Mouse (Mus musculus): Measurements from ENCODE around the gene AC153137.1. TPM values are rescaled to one million over a fixed set of nuclear protein-coding genes. Genes with fewer than 3 reads are reported as not detected.
A peak's percentile ranks its signal among the peaks of the same experiment; 100 is the strongest.

The AC153137.1 gene
- total and polyA plus RNA-seq, 3 experiments, result not detected

GRCm38 (mm10) chr1:30950456-30950835, 27.3 kb downstream of the AC153137.1 start:
- in situ Hi-C loops (cut with MboI; ENCODE audit: low pct_ligation_motif_present, low pct_unique_long_range_greater_than_20kb, low sequenced_read_pairs) (no loop called here), dilution Hi-C loops (cut with MboI; ENCODE audit: extremely low pct_ligation_motif_present, extremely low pct_unique_long_range_greater_than_20kb, low sequenced_read_pairs) (no loop called here)
- Histone ChIP-seq H3K27ac (ENCODE audit: insufficient read depth, low read depth) (no peak overlapping the region), H3K79me2 (replicated peaks; ENCODE audit: control insufficient read depth, extremely low read depth, insufficient read depth, poor library complexity, severe bottlenecking) (peaks cover 25% of the 10 kb centered on the region), H3K4me1 (ENCODE audit: control insufficient read depth in 1 of 2, insufficient read depth in 2 of 2) (peaks cover 0 to 11% of the 10 kb centered on the region in 2 experiments; a peak in 2 of 4 replicates), H3K9me3 (replicated peaks; ENCODE audit: low read length) (no peaks in the 10 kb centered on the region), H3K4me3 (replicated peaks in 1 of 3; ENCODE audit: low read depth in 2 of 3, low read length in 2 of 3, poor library complexity in 1 of 3) (peak overlapping the region; percentile 63 to 76 (median 65)), H3K36me3 (replicated peaks in 1 of 2; ENCODE audit: control insufficient read depth in 1 of 2, insufficient read depth in 1 of 2, low read length in 1 of 2) (peaks cover 0 to 3% of the 10 kb centered on the region in 2 experiments), H3K4me2 (ENCODE audit: insufficient read depth, low read depth, poor library complexity, severe bottlenecking) (peak overlapping the region; percentile 68; the same call in 1 of the 2 replicates), H3K9ac (ENCODE audit: insufficient read depth, low read depth) (peak overlapping the region; percentile 61), H3K27me3 (replicated peaks) (no peaks in the 10 kb centered on the region)
- DNase-seq (ENCODE audit: extremely low read depth), result no peak
- TF ChIP-seq USF1 (IDR thresholded peaks at IDR 0.05; ENCODE audit: low read depth, low read length) (no peak), SIN3A (IDR thresholded peaks at IDR 0.05; ENCODE audit: low read length) (no peak), POLR2A (IDR thresholded peaks at IDR 0.05; ENCODE audit: low read depth, low read length) (no peak), MAFK (IDR thresholded peaks at IDR 0.05; ENCODE audit: insufficient replicate concordance, low read length) (no peak), CTCF (conservative IDR thresholded peaks at IDR 0.05 in 1 of 2, IDR thresholded peaks at IDR 0.05 in 1 of 2; ENCODE audit: low read depth in 2 of 2, low read length in 2 of 2) (no peak), KAT2A (IDR thresholded peaks at IDR 0.05; ENCODE audit: insufficient replicate concordance, low read length) (no peak), MXI1 (IDR thresholded peaks at IDR 0.05; ENCODE audit: low read depth, low read length) (no peak), ZC3H11A (IDR thresholded peaks at IDR 0.05; ENCODE audit: low read depth, low read length) (no peak), TCF12 (IDR thresholded peaks at IDR 0.05; ENCODE audit: low read depth, low read length) (no peak), IRF4 (IDR thresholded peaks at IDR 0.05; ENCODE audit: low read depth, low read length) (no peak), CHD1 (IDR thresholded peaks at IDR 0.05; ENCODE audit: low read depth, low read length) (no peak), PAX5 (IDR thresholded peaks at IDR 0.05; ENCODE audit: low read length) (no peak), TBP (conservative IDR thresholded peaks at IDR 0.05; ENCODE audit: low read depth, low read length) (no peak), ZNF384 (IDR thresholded peaks at IDR 0.05; ENCODE audit: low read depth, low read length) (no peak), SMC3 (IDR thresholded peaks at IDR 0.05; ENCODE audit: low read depth, low read length) (no peak), NRF1 (IDR thresholded peaks at IDR 0.05; ENCODE audit: low read depth, low read length) (no peak), MAZ (IDR thresholded peaks at IDR 0.05; ENCODE audit: low read depth, low read length) (no peak)

- H3K9ac ChIP-seq (ENCODE audit: insufficient read depth, low read depth), result peak overlapping the region; percentile 61
- peak; percentile 91 for DNase-seq (ENCODE audit: extremely low read depth)
- in situ Hi-C loops (cut with MboI; ENCODE audit: low pct_ligation_motif_present, low pct_unique_long_range_greater_than_20kb, low sequenced_read_pairs) (loop anchor here (25.0 kb wide), 1 partner anchor 212 kb away; no protein-coding TSS in a partner anchor), dilution Hi-C loops (cut with MboI; ENCODE audit: extremely low pct_ligation_motif_present, extremely low pct_unique_long_range_greater_than_20kb, low sequenced_read_pairs) (no loop called here)
- peaks cover 0 to 11% of the 10 kb centered on the region in 2 experiments; a peak in 2 of 4 replicates for H3K4me1 ChIP-seq (ENCODE audit: control insufficient read depth in 1 of 2, insufficient read depth in 2 of 2)
- H3K9me3 ChIP-seq (replicated peaks; ENCODE audit: low read length), result no peaks in the 10 kb centered on the region
- peak overlapping the region; percentile 91 for H3K27ac ChIP-seq (ENCODE audit: insufficient read depth, low read depth)
- no peaks in the 10 kb centered on the region for H3K27me3 ChIP-seq (replicated peaks)
- H3K4me3 ChIP-seq (replicated peaks in 1 of 3; ENCODE audit: low read depth in 2 of 3, low read length in 2 of 3, poor library complexity in 1 of 3), result peak overlapping the region; percentile 63 to 76 (median 65)
- H3K36me3 ChIP-seq (replicated peaks in 1 of 2; ENCODE audit: control insufficient read depth in 1 of 2, insufficient read depth in 1 of 2, low read length in 1 of 2), result peaks cover 4 to 8% of the 10 kb centered on the region in 2 experiments
- TF ChIP-seq CHD2 (IDR thresholded peaks at IDR 0.05; ENCODE audit: low read length) (peak; percentile 7; the same call in 1 of the 2 replicates), SIN3A (IDR thresholded peaks at IDR 0.05; ENCODE audit: low read length) (peak; percentile 70), CHD1 (IDR thresholded peaks at IDR 0.05; ENCODE audit: low read depth, low read length) (no peak), TCF12 (IDR thresholded peaks at IDR 0.05; ENCODE audit: low read depth, low read length) (0 out of 2 replicates have a peak, but pooled peaks have one; percentile 37), CTCF (conservative IDR thresholded peaks at IDR 0.05 in 1 of 2, IDR thresholded peaks at IDR 0.05 in 1 of 2; ENCODE audit: low read depth in 2 of 2, low read length in 2 of 2) (no peak), NELFE (IDR thresholded peaks at IDR 0.05; ENCODE audit: low read depth, low read length) (peak; percentile 82), MYC (IDR thresholded peaks at IDR 0.05; ENCODE audit: low read depth, low read length) (peak; percentile 75; the same call in 1 of the 2 replicates), TBP (conservative IDR thresholded peaks at IDR 0.05; ENCODE audit: low read depth, low read length) (peak; percentile 88), ZMIZ1 (IDR thresholded peaks at IDR 0.05; ENCODE audit: low read depth, low read length) (0 out of 2 replicates have a peak, but pooled peaks have one; percentile 41), BHLHE40 (IDR thresholded peaks at IDR 0.05; ENCODE audit: low read depth, low read length) (peak; percentile 80), ZC3H11A (IDR thresholded peaks at IDR 0.05; ENCODE audit: low read depth, low read length) (no peak), MEF2A (IDR thresholded peaks at IDR 0.05; ENCODE audit: borderline replicate concordance, low read depth, low read length) (peak; percentile 12; the same call in 1 of the 2 replicates), NRF1 (IDR thresholded peaks at IDR 0.05; ENCODE audit: low read depth, low read length) (peak; percentile 59), POLR2A (IDR thresholded peaks at IDR 0.05; ENCODE audit: low read depth, low read length) (peak; percentile 90), MXI1 (IDR thresholded peaks at IDR 0.05; ENCODE audit: low read depth, low read length) (peak; percentile 73), ZNF384 (IDR thresholded peaks at IDR 0.05; ENCODE audit: low read depth, low read length) (peak; percentile 76), RCOR1 (conservative IDR thresholded peaks at IDR 0.05; ENCODE audit: low read depth, low read length) (no peak), MAX (IDR thresholded peaks at IDR 0.05; ENCODE audit: low read length) (0 out of 2 replicates have a peak, but pooled peaks have one; percentile 8), MAFK (IDR thresholded peaks at IDR 0.05; ENCODE audit: insufficient replicate concordance, low read length) (0 out of 2 replicates have a peak, but pooled peaks have one; percentile 31)
- H3K4me2 ChIP-seq (ENCODE audit: insufficient read depth, low read depth, poor library complexity, severe bottlenecking), result peak overlapping the region; percentile 68; the same call in 1 of the 2 replicates
- peaks cover 25% of the 10 kb centered on the region for H3K79me2 ChIP-seq (replicated peaks; ENCODE audit: control insufficient read depth, extremely low read depth, insufficient read depth, poor library complexity, severe bottlenecking)
These were observed 27.9 kb downstream of the AC153137.1 start for GRCm38 (mm10) chr1:30949710-30950455.

All from CH12.LX (cell line).